Mouse (Mus musculus): ENCODE results near the gene Slc8a2.

The Slc8a2 gene

GRCm38 (mm10) chr7:16125829-16126228 lies 3.8 kb upstream of the Slc8a2 start:
- no peak for DNase-seq

DNA sequence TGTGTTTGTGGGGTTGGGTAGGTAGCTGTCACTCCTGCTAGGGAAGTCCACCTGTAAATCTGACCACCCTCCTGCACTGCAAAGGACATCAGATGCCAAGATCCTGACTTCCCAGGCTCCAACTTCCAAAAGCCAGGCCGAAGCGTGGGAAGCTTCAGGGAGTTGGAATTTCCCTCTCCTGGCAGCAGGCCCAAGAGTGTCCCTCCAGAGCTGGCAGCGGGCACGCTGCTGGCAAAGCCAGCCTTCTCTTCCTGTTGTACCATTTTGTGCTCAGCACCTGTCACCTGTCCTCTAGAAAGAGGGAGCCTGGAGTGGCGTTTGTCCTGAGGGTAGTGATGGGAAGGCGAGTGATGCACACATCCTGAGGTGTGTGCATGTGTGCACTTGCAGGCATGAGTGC lies 1.3 kb upstream of the Slc8a2 start:
- DNase-seq: no peak

DNA sequence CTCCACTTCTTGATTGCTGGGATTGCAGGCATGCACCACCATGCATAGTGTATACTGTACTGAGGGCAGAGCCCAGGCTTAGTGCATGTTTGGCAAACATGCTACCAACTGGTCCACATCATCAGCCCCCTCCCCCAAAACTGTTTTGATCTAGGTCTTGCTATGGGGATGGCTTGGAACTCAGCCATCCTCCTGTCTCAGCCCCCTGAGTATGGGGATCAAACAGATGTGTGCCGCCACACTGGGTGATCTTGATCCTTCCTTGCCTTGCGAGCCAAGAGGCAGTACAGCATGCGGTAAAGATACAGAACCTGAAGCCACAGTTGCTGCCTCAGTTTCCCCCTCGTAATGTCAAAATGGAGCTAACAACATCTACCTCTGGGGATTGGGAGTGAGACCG lies 727 bp upstream of the Slc8a2 start:
- no peak for DNase-seq

GRCm38 (mm10) chr7:16129846-16130691 lies 443 bp downstream of the Slc8a2 start:
- no peak for DNase-seq

- DNase-seq: no peak
Observed at GRCm38 (mm10) chr7:16130956-16131634, 1.5 kb downstream of the Slc8a2 start.

DNA sequence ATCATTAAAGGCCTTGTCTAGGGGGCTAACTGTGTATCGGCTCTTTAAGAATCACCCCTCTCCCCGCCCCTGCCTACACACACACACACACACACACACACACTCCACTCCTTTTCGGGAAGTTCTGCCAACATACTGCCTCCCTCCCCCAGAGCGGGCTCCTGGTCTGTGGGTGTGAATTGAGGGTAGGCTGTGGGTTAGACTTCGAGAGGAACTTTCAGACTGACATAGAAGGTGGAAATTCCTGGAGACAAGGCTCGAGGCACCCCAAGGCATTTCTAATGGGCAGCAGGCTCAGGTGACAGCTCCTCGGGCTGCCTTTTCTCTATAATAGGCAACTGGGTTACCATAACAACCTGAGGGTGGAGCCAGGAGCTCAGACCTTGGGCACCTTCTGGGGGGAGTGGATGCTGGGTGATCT lies 2.5 kb downstream of the Slc8a2 start:
- no peak for DNase-seq

- DNase-seq: no peak
Observed at GRCm38 (mm10) chr7:16132926-16133325, 3.3 kb downstream of the Slc8a2 start.

DNA sequence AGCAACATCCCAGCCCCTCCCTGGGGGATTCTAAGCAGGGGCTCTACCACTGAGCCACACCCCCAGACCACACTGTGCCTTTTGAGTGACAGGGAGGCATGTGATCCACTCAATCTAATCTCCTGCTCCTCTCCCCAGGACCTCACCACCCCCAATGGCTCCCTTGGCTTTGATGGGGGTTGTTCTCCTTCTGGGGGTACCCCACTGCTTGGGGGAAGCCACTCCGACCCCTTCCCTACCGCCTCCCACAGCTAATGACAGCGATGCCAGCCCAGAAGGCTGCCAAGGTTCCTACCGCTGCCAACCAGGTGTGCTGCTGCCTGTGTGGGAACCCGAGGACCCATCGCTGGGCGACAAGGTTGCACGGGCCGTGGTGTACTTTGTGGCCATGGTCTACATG lies 4.1 kb downstream of the Slc8a2 start:
- no peak for DNase-seq

DNA sequence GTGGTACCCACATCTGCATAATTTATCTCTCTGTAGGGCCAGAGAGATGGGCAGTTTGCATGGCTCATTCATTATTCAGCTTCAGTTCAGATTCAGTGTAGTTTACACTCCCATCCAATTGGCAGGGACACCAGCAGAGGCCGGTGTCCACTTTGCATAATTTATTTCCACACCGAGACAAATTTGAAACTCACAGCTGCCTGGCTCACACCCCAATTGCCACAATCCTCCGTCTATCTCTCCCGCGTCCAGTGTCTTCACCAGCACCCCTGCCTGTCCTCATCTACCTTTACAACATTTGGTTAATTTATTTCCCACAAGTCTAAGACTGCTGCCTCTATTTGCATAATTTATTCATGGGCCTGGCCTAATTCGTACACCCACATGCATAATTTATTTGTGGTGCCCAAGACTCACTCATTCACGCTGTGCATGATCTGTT lies 5.3 kb downstream of the Slc8a2 start:
- DNase-seq: no peak

DNA sequence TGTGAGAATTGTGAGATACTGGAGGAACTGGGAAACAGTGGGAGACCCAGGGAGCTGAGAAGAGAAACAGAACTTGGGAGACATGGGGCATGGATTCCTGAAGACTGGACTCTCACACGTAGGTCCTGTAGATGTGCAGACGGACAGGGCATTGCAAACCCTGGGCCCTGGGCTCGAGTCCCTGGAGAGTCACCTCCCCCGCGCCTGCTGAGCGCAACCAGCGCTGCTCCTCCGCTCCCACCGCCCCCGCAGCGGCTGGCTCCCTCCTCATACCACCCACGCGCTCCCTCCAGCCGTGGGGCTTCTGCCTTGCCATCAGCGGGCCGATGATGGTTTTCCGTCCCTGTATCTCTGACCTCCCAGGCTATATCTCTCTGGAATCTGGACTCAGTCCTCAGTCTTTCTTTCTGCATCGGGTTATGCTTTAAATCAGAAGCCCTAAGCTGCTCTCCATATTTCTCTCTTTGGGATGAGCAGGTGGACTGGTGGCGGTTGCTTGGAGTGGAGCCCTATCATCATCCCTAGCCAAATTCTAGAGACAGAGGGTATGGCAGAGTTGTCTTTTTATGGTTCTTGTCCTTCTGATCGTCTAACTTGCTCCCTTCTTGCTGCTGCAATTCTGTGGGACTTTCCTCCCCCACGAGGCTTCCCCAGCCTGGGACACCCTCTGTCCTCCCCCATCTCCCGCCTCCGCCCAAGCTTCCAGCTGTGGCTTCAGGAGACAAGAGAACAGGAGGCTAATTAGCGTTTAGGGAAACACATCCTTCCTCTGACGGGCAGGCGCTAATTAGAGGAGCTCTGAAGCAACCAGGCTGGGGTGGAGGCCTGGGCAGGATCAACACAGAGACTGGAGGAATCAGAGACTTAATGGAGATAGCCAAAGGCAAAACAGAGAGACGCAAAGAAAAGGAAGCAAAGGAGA lies 17.1 kb downstream of the Slc8a2 start:
- no peak for DNase-seq

DNA sequence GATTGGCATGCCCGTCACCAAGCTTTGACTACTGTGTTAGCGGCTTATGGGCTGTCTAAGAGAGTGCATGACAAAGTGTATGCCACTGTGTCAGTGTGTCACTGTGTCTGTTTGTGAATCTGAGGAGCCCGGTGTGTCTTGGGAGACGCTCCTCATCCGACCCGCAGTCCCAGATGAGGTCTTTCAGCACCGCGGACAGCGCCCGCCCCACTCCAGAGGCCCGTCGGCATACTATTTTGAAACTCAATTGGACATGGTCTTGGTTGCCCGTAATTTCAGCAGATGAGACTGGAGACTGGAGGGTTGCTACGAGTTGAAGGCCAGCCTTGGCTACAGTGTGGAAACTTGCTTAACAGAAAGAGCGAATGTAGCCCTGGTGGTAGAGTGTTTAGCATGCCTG lies 18.0 kb downstream of the Slc8a2 start:
- peak; percentile 36 to 43 for DNase-seq

DNA sequence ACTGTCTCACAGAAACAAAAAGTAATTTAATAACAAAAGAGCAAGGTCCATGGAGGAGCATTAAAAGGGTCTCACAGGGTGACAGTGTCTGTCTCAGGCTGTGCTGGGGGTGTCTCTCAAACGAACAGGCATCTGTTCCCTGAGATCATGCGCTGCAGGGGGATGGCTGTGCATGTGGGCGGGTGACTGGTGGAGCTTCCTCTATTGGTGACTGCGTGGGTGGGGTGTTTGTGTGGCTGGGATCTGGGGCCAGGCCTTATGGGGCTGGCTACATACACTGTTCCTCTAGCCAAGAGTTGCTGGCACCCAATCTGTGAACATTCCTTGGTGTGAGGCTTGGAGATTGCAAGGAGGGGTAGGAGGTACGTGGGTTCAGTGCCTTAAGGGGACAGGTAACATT lies 19.6 kb downstream of the Slc8a2 start:
- no peak for DNase-seq

DNA sequence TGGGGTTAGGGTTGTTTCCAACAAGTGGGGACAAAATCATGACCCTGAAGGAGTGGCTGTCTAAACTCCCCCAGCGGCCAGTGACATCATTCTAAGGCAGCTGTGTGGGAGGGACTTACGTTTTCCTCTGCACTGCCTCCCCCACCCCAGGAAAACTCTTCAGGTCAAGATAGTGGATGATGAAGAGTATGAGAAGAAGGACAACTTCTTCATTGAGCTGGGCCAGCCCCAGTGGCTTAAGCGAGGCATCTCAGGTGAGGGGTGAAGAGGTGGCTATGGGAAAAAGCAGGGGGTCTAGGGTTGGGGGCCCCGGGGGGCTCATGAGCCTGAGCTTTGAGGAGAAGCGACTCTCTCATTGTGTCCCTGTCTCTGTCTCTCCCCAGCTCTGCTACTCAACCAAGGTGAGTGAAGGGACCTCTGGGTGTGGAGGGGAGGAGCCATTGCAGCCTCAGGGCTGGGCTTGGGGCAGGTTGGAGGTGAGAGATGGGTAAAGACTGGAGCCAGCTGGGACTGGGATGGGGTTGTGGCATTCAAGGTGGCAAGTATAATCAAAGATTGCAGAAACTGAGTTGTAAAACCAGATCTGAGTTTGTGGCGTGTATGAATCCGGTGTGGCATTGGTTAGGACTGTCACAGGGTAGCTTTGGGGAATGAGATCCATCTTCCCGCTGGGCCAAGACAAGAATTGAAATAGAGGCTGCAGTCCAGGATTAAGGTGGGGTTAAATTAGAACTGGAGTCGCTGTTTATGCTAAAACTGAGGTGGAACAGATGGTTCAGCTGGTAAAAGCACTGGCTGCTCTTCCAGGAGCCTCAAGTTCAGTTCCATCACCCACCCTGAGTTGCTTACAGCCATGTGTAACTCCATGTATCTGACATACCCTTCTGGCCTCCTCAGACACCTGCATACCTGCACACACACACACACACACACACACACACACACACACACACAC lies 20.8 kb downstream of the Slc8a2 start:
- no peak for DNase-seq

DNA sequence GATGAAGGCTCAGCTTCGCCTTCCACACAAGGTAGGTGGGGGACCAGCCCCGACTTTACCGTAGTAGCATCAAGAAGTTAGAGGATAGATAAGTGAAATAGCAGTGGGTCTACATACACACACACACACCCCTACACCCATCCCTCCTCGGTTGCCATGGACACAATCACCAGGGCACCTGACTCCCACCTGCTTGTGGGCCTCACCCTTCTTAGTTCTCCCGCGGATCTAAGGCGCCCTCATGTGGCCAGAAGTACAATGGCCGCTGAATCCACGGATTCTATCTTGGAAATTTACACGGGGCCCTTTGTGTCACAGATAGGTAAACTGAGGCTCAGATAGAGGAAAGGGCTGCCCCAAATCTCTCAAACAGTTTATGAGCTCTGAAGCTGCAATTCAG lies 23.9 kb downstream of the Slc8a2 start:
- peak; percentile 31 to 36 for DNase-seq

- no peak for DNase-seq
Observed at GRCm38 (mm10) chr7:16155132-16155872, 25.7 kb downstream of the Slc8a2 start.

DNA sequence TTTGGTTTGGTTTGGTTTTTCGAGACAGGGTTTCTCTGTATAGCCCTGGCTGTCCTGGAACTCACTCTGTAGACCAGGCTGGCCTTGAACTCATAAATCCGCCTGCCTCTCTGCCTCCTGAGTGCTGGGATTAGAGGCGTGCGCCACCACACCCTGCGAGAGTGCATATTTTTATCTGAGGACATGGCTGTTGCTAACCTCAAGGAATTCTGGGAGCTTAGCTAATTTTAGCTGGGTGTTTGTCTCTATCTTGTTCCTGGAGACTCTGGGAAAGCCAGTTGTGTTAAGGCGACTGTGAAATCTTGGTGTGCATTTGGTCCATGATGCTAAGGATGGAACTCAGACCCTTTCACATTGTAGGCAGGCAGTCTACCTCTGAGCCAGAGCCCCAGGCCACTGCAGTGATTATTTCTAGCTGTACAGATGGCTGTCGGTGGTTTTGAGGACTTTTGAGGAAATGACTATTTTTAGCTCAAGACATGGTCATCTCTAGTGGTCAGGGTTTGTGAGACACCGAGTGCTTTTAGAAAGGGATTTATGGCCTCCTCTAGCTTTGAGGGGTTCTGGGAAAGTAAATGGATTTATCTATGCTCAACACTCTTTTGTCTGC lies 26.6 kb downstream of the Slc8a2 start:
- no peak for DNase-seq

DNA sequence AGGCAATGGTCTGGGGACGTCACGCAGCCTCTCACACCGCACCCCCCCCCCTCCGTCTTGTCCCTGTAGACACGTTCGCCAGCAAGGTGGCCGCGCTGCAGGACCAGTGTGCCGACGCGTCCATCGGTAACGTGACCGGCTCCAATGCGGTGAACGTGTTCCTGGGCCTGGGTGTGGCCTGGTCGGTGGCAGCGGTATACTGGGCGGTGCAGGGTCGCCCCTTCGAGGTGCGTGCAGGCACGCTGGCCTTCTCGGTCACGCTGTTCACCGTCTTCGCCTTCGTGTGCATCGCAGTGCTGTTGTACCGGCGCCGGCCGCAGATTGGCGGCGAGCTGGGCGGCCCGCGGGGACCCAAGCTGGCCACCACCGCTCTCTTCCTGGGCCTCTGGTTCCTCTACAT lies 29.1 kb downstream of the Slc8a2 start:
- no peak for DNase-seq

DNA sequence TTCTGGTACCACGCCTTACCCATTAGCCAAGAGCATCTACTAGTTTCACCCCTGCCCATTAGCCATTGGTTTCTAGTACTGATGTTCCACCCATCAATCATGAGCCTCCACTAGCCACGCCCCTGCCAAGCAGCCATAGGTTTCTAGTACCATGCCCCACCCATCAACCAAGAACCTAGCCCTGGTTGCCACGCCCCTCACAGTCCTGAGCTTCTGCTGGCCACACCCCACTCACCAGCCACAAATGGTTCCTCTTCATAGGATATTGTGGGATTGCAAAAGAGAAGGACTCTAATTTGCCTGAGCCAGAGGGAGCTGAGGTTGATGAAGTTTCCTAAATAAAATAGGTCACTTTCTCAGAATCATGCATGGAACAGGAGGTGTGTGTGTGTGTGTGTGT lies 31.1 kb downstream of the Slc8a2 start:
- no peak for DNase-seq

GRCm38 (mm10) chr7:16161302-16161701 lies 31.7 kb downstream of the Slc8a2 start:
- DNase-seq: no peak

DNA sequence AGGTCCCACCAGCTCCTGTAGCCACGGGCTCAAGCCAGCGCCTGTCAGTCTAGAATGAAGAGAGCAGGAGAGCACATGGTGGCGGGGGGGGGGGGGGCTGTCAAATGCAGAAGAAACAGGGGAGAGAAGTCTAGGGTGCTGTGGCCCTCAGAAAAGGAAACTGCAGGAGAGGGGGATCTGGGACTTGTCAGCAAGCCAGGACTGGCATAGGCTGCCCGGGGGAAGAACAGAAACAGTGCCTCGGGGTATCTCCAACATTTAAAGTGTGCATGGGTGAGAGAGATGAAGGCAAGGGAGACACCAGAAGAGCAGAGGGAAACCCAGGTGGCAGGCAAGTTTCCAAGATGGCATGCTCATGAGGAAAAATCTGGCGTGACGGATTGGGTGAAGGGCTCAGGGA lies 32.4 kb downstream of the Slc8a2 start:
- DNase-seq: no peak

DNA sequence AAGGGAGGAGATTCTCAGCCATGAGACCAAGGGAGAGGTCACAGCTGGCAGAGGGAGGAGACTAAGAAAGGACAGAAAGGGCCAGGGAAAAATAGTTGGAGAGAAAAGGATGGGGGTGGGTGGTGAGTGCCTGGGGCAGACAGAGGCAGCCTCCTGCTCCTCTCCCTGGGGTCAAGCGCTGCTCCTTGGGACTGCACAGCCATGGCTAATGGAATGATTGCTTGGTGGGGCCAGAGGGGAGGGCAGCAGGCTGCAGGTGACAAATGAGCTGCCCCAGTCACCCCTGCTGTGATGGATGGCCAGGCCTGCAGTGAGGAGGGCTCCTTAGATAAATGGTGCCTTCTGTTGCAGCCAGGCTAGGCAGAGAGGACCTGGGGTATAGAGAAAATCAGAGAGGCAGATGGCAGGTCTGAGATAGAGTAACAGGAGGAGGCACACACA lies 42.5 kb downstream of the Slc8a2 start:
- DNase-seq: no peak
